Mouse (Mus musculus): ENCODE measurements around the gene Foxn3. TPM values are rescaled to one million over a fixed set of nuclear protein-coding genes. Genes with fewer than 3 reads are reported as not detected.

Gene Foxn3
- total and polyA plus RNA-seq, 3 experiments = 9.7 to 26.8 (median 11.0) TPM

GRCm38 (mm10) chr12:99284419-99285069 is 278.8 kb downstream of the Foxn3 start:
- in situ Hi-C loops (cut with MboI; ENCODE audit: low pct_ligation_motif_present, low pct_unique_long_range_greater_than_20kb, low sequenced_read_pairs) (no loop called here), dilution Hi-C loops (cut with MboI; ENCODE audit: extremely low pct_ligation_motif_present, extremely low pct_unique_long_range_greater_than_20kb, low sequenced_read_pairs) (no loop called here)
- no peaks in the 10 kb centered on the region for H3K79me2 ChIP-seq (replicated peaks; ENCODE audit: control insufficient read depth, extremely low read depth, insufficient read depth, poor library complexity, severe bottlenecking)
- DNase-seq (ENCODE audit: extremely low read depth) = no peak
- no peaks in the 10 kb centered on the region for H3K27me3 ChIP-seq (replicated peaks)
- H3K27ac ChIP-seq (ENCODE audit: insufficient read depth, low read depth) = no peak overlapping the region
- H3K4me3 ChIP-seq (replicated peaks in 1 of 3; ENCODE audit: low read depth in 2 of 3, low read length in 2 of 3, poor library complexity in 1 of 3) = no peak overlapping the region
- H3K9ac ChIP-seq (ENCODE audit: insufficient read depth, low read depth) = no peak overlapping the region
- peaks cover 4 to 52% of the 10 kb centered on the region in 2 experiments for H3K36me3 ChIP-seq (replicated peaks in 1 of 2; ENCODE audit: control insufficient read depth in 1 of 2, insufficient read depth in 1 of 2, low read length in 1 of 2)
- TF ChIP-seq EP300 (IDR thresholded peaks at IDR 0.05; ENCODE audit: low read length) (no peak), NELFE (IDR thresholded peaks at IDR 0.05; ENCODE audit: low read depth, low read length) (no peak), RAD21 (IDR thresholded peaks at IDR 0.05; ENCODE audit: low read depth, low read length) (no peak), ELF1 (IDR thresholded peaks at IDR 0.05; ENCODE audit: low read depth, low read length) (no peak), UBTF (IDR thresholded peaks at IDR 0.05; ENCODE audit: low read depth, low read length) (no peak), PAX5 (IDR thresholded peaks at IDR 0.05; ENCODE audit: low read length) (no peak), MYC (IDR thresholded peaks at IDR 0.05; ENCODE audit: low read depth, low read length) (no peak), CHD2 (IDR thresholded peaks at IDR 0.05; ENCODE audit: low read length) (no peak), ZMIZ1 (IDR thresholded peaks at IDR 0.05; ENCODE audit: low read depth, low read length) (no peak), ZNF384 (IDR thresholded peaks at IDR 0.05; ENCODE audit: low read depth, low read length) (no peak), ZKSCAN1 (IDR thresholded peaks at IDR 0.05; ENCODE audit: borderline replicate concordance, low read depth, low read length) (no peak), ZC3H11A (IDR thresholded peaks at IDR 0.05; ENCODE audit: low read depth, low read length) (no peak), MXI1 (IDR thresholded peaks at IDR 0.05; ENCODE audit: low read depth, low read length) (no peak), NRF1 (IDR thresholded peaks at IDR 0.05; ENCODE audit: low read depth, low read length) (no peak), MAZ (IDR thresholded peaks at IDR 0.05; ENCODE audit: low read depth, low read length) (no peak), SMC3 (IDR thresholded peaks at IDR 0.05; ENCODE audit: low read depth, low read length) (no peak), TBP (conservative IDR thresholded peaks at IDR 0.05; ENCODE audit: low read depth, low read length) (no peak)
- H3K4me1 ChIP-seq (ENCODE audit: control insufficient read depth in 1 of 2, insufficient read depth in 2 of 2) = peaks cover 23 to 67% of the 10 kb centered on the region in 2 experiments
- no peaks in the 10 kb centered on the region for H3K9me3 ChIP-seq (replicated peaks; ENCODE audit: low read length)
- H3K4me2 ChIP-seq (ENCODE audit: insufficient read depth, low read depth, poor library complexity, severe bottlenecking) = no peak overlapping the region

DNA sequence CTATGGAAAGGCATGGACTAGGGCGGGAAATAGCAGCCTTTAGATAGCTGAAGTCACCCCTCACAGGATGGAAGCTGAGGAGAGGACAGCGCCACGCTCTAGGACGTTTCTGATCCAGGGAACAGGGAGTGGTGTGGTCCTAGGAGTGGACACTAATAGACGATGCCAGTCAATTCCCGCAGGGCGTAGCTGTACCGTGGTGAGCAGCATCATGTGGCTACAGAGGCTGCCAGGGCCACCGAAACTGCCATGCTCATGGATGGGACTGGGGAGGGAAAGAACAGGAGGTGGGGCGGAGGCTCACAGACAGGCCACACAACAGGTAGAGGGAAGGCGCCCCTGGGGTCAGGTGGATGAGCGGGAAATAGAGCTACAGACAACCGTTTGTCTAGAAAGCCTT is 282.6 kb downstream of the Foxn3 start:
- H3K79me2 ChIP-seq (replicated peaks; ENCODE audit: control insufficient read depth, extremely low read depth, insufficient read depth, poor library complexity, severe bottlenecking) = no peaks in the 10 kb centered on the region
- peaks cover 0 to 55% of the 10 kb centered on the region in 2 experiments for H3K36me3 ChIP-seq (replicated peaks in 1 of 2; ENCODE audit: control insufficient read depth in 1 of 2, insufficient read depth in 1 of 2, low read length in 1 of 2)
- no peak for DNase-seq (ENCODE audit: extremely low read depth)
- no peak overlapping the region for H3K27ac ChIP-seq (ENCODE audit: insufficient read depth, low read depth)
- no peak overlapping the region for H3K9ac ChIP-seq (ENCODE audit: insufficient read depth, low read depth)
- H3K9me3 ChIP-seq (replicated peaks; ENCODE audit: low read length) = peaks cover 4% of the 10 kb centered on the region
- peaks cover 6 to 34% of the 10 kb centered on the region in 2 experiments for H3K4me1 ChIP-seq (ENCODE audit: control insufficient read depth in 1 of 2, insufficient read depth in 2 of 2)
- H3K4me2 ChIP-seq (ENCODE audit: insufficient read depth, low read depth, poor library complexity, severe bottlenecking) = no peak overlapping the region
- TF ChIP-seq MYC (IDR thresholded peaks at IDR 0.05; ENCODE audit: low read depth, low read length) = no peak
- no peak overlapping the region for H3K4me3 ChIP-seq (replicated peaks in 1 of 3; ENCODE audit: low read depth in 2 of 3, low read length in 2 of 3, poor library complexity in 1 of 3)
- in situ Hi-C loops (cut with MboI; ENCODE audit: low pct_ligation_motif_present, low pct_unique_long_range_greater_than_20kb, low sequenced_read_pairs) (no loop called here), dilution Hi-C loops (cut with MboI; ENCODE audit: extremely low pct_ligation_motif_present, extremely low pct_unique_long_range_greater_than_20kb, low sequenced_read_pairs) (no loop called here)
- H3K27me3 ChIP-seq (replicated peaks) = no peaks in the 10 kb centered on the region

All from CH12.LX (cell line).